Mouse (Mus musculus) forebrain, embryonic 14.5 days (tissue): ENCODE measurements around the gene Usf1. TPM values are rescaled to one million over a fixed set of nuclear protein-coding genes. Genes with fewer than 3 reads are reported as not detected.

Experiments
- ATAC-seq: fragments of 200-750 bp; cut with Nextera tagmentation; 2 replicates; pipeline ENCODE4 v1.8.0; 2017; ENCODE audit warnings: mild to moderate bottlenecking, moderate library complexity
- DNase-seq: peaks from one replicate; pipeline ENCODE4 v3.0.0-alpha.2; 2015; ENCODE audit warnings: low spot score
- H3K27ac ChIP-seq: fragments of 300-500 bp; sonication (generic); 2 replicates; pipeline ENCODE4 v1.5.1; 2014; ENCODE audit warnings: low read depth, mild to moderate bottlenecking, control low read depth, low read length, moderate library complexity
- H3K27me3 ChIP-seq: fragments of 300-500 bp; sonication (generic); replicated peaks from 2 replicates; pipeline ENCODE4 v1.6.1; 2014; ENCODE audit warnings: low read length, control low read depth, mixed read lengths; ENCODE audit not compliant: control insufficient read depth, insufficient read depth
- H3K36me3 ChIP-seq: fragments of 300-500 bp; sonication (generic); 2 replicates; pipeline ENCODE4 v1.6.1; 2014; ENCODE audit warnings: low read length, control low read depth; ENCODE audit not compliant: control insufficient read depth, insufficient read depth
- H3K4me1 ChIP-seq: fragments of 300-500 bp; sonication (generic); 2 replicates; pipeline ENCODE4 v1.6.1; 2014; ENCODE audit warnings: antibody characterized with exemption, low read length, control low read depth; ENCODE audit not compliant: control insufficient read depth, insufficient read depth
- H3K4me2 ChIP-seq: fragments of 300-500 bp; sonication (generic); 2 replicates; pipeline ENCODE4 v1.6.1; 2014; ENCODE audit warnings: mild to moderate bottlenecking, control low read depth, low read length
- H3K4me3 ChIP-seq: fragments of 300-500 bp; sonication (generic); 2 replicates; pipeline ENCODE4 v1.5.1; 2014; ENCODE audit warnings: low read depth, low read length, control low read depth
- H3K9ac ChIP-seq: fragments of 300-500 bp; sonication (generic); 2 replicates; pipeline ENCODE4 v1.6.1; 2014; ENCODE audit warnings: mild to moderate bottlenecking, low read length, control low read depth, moderate library complexity
- H3K9me3 ChIP-seq: fragments of 300-500 bp; sonication (generic); replicated peaks from 2 replicates; pipeline ENCODE4 v1.6.1; 2016; ENCODE audit warnings: low read length, control low read depth, mixed read lengths; ENCODE audit not compliant: control insufficient read depth
- WGBS: fragments of 180-500 bp; shearing (Covaris S2); extraction: QIAGEN DNeasy Blood & Tissue Kit; methylation state at CpG from one replicate; pipeline ENCODE4 v1.1.7; 2014; 5-methylcytosine and 5-hydroxymethylcytosine counted together
- polyA plus RNA-seq: library from polyadenylated mRNA; unstranded; fragments of >200 nt; fragmentation: Nextera tagmentation; extraction: Ambion mirVana; gene quantifications from 2 replicates; pipeline ENCODE4 v1.2.1, GENCODE M21; 2014

Gene Usf1
- polyA plus RNA-seq, 1 experiment from 2014 or later = 212 TPM

GRCm38 (mm10) chr1:171382096-171382620 lies 29.0 kb upstream of the Usf1 start:
- Histone ChIP-seq H3K9ac (no peak overlapping the region), H3K4me3 (no peak overlapping the region), H3K27ac (no peak overlapping the region), H3K36me3 (no peaks in the 10 kb centered on the region), H3K9me3 (no peaks in the 10 kb centered on the region), H3K27me3 (peaks cover 5% of the 10 kb centered on the region), H3K4me2 (no peak overlapping the region), H3K4me1 (no peaks in the 10 kb centered on the region; the same call in 1 of the 2 replicates)
- 89% methylated on average over 11 of the region's 11 CpGs for WGBS
- no peak for DNase-seq
- ATAC-seq = no peak

- Histone ChIP-seq H3K9ac (no peak overlapping the region), H3K36me3 (no peaks in the 10 kb centered on the region), H3K27me3 (peaks cover 5% of the 10 kb centered on the region), H3K4me2 (no peak overlapping the region), H3K9me3 (no peaks in the 10 kb centered on the region), H3K4me1 (no peaks in the 10 kb centered on the region; the same call in 1 of the 2 replicates), H3K27ac (no peak overlapping the region), H3K4me3 (no peak overlapping the region)
- WGBS = 66% methylated on average over 9 of the region's 9 CpGs
- no peak for ATAC-seq
- no peak for DNase-seq
These were observed 26.8 kb upstream of the Usf1 start for GRCm38 (mm10) chr1:171384361-171384760.

GRCm38 (mm10) chr1:171385171-171385570 lies 25.9 kb upstream of the Usf1 start:
- H3K36me3 ChIP-seq = no peaks in the 10 kb centered on the region
- peaks cover 5% of the 10 kb centered on the region for H3K27me3 ChIP-seq
- no peak overlapping the region for H3K4me2 ChIP-seq
- H3K9ac ChIP-seq = no peak overlapping the region
- ATAC-seq = no peak
- no peaks in the 10 kb centered on the region; the same call in 1 of the 2 replicates for H3K4me1 ChIP-seq
- DNase-seq = no peak
- no peaks in the 10 kb centered on the region for H3K9me3 ChIP-seq
- 66% methylated on average over 9 of the region's 9 CpGs for WGBS
- no peak overlapping the region for H3K27ac ChIP-seq
- H3K4me3 ChIP-seq = no peak overlapping the region

GRCm38 (mm10) chr1:171387099-171387498 lies 24.0 kb upstream of the Usf1 start:
- 27% methylated on average over 6 of the region's 6 CpGs for WGBS
- Histone ChIP-seq H3K4me1 (no peaks in the 10 kb centered on the region), H3K9me3 (no peaks in the 10 kb centered on the region), H3K27ac (no peak overlapping the region), H3K4me2 (no peak overlapping the region), H3K27me3 (no peaks in the 10 kb centered on the region), H3K4me3 (no peak overlapping the region), H3K36me3 (no peaks in the 10 kb centered on the region), H3K9ac (no peak overlapping the region)
- ATAC-seq (no peak), DNase-seq (peak; percentile 32)

- Histone ChIP-seq H3K4me2 (no peak within 1 kb of the TSS), H3K27me3 (no peaks in the 10 kb centered on the region), H3K4me3 (no peak within 1 kb of the TSS), H3K9ac (no peak within 1 kb of the TSS), H3K4me1 (no peaks in the 10 kb centered on the region), H3K36me3 (no peaks in the 10 kb centered on the region), H3K9me3 (no peaks in the 10 kb centered on the region), H3K27ac (no peak within 1 kb of the TSS)
- 82% methylated on average over 15 of the region's 15 CpGs for WGBS
- DNase-seq = no peak
- no peak for ATAC-seq
These were observed 22.6 kb upstream of the Usf1 start, which contains the start of gene Arhgap30 for GRCm38 (mm10) chr1:171388376-171389102. TSS of gene Arhgap30 (plus strand) at chr1:171388954.

- H3K4me1 ChIP-seq = no peaks in the 10 kb centered on the region
- ATAC-seq (no peak), DNase-seq (no peak)
- H3K4me2 ChIP-seq = no peak overlapping the region
- H3K9me3 ChIP-seq = no peaks in the 10 kb centered on the region
- H3K9ac ChIP-seq = no peak overlapping the region
- H3K27me3 ChIP-seq = no peaks in the 10 kb centered on the region
- no peaks in the 10 kb centered on the region for H3K36me3 ChIP-seq
- no peak overlapping the region for H3K4me3 ChIP-seq
- no peak overlapping the region for H3K27ac ChIP-seq
- whole genome bisulfite sequencing = 74% methylated on average over 4 of the region's 4 CpGs
These were observed 21.0 kb upstream of the Usf1 start for GRCm38 (mm10) chr1:171390101-171390500.

- DNase-seq = no peak
These were observed 9.3 kb upstream of the Usf1 start for GRCm38 (mm10) chr1:171401821-171402220.

GRCm38 (mm10) chr1:171402991-171403390 lies 8.1 kb upstream of the Usf1 start:
- Histone ChIP-seq H3K4me2 (no peak overlapping the region), H3K4me3 (no peak overlapping the region), H3K36me3 (no peaks in the 10 kb centered on the region), H3K4me1 (no peaks in the 10 kb centered on the region), H3K27ac (no peak overlapping the region), H3K9me3 (no peaks in the 10 kb centered on the region), H3K9ac (no peak overlapping the region), H3K27me3 (no peaks in the 10 kb centered on the region)
- ATAC-seq (no peak), DNase-seq (no peak)
- WGBS = 78% methylated on average over 9 of the region's 9 CpGs

More at GRCm38 (mm10) chr1:171401821-171402220, 9.3 kb upstream of the Usf1 start:
- ATAC-seq = no peak
- no peaks in the 10 kb centered on the region for H3K4me1 ChIP-seq
- H3K4me3 ChIP-seq = no peak overlapping the region
- H3K36me3 ChIP-seq = no peaks in the 10 kb centered on the region
- no peak overlapping the region for H3K27ac ChIP-seq
- H3K4me2 ChIP-seq = no peak overlapping the region
- 83% methylated on average over 4 of the region's 4 CpGs for WGBS
- H3K9ac ChIP-seq = no peak overlapping the region
- H3K27me3 ChIP-seq = no peaks in the 10 kb centered on the region
- H3K9me3 ChIP-seq = no peaks in the 10 kb centered on the region

- no peaks in the 10 kb centered on the region for H3K36me3 ChIP-seq
- no peak overlapping the region for H3K9ac ChIP-seq
- no peak overlapping the region for H3K4me2 ChIP-seq
- H3K27me3 ChIP-seq = no peaks in the 10 kb centered on the region
- DNase-seq (no peak), ATAC-seq (no peak)
- no peak overlapping the region for H3K4me3 ChIP-seq
- H3K27ac ChIP-seq = no peak overlapping the region
- no peaks in the 10 kb centered on the region for H3K9me3 ChIP-seq
- WGBS = 79% methylated on average over 5 of the region's 5 CpGs
- no peaks in the 10 kb centered on the region for H3K4me1 ChIP-seq
These were observed 3.9 kb upstream of the Usf1 start for GRCm38 (mm10) chr1:171407263-171407662.
